Mouse (Mus musculus): ENCODE data around the gene Fcrl6.
A peak's percentile ranks its signal among the peaks of the same experiment; 100 is the strongest.

Fcrl6 gene

DNA sequence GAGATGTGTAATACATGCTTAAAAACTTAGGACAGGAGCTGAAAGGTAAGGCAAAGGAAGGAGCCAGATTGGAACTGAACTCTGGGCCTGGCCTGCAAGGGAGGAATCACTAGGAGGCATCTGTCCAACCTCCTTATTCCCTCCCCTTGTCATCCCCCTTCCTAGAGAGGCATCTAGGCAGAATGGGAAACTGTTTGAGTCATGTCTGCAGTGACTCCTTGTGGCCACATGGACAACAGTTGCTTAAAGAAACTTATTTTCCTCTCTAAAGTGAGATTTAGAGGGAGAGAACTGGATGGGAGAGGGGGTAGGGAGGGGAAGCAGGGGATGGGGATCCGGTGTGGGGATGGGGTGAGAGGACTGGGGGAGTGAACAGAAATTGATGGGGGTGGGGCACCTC is 10.4 kb upstream of the Fcrl6 start:
- DNase-seq: no peak

DNA sequence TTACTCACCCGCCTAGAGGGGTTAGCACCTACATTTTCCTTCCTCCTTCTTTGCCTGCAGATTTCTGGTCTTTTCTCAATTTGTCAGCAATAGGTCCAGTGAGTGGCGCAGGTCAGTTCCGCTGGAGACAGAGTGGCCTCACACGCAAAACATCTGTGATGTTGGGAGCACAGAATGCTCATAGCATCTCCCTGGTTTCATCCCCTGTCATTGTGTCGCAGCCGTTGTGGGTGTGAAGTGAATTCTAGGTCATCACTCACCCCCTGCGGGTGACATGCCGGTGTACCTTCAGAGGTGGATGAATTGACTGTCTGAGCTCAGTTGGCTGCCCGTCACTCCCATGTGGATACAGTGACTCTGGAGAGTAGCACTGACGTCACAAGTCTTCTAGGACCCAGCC is 9.0 kb upstream of the Fcrl6 start:
- no peak for DNase-seq

DNA sequence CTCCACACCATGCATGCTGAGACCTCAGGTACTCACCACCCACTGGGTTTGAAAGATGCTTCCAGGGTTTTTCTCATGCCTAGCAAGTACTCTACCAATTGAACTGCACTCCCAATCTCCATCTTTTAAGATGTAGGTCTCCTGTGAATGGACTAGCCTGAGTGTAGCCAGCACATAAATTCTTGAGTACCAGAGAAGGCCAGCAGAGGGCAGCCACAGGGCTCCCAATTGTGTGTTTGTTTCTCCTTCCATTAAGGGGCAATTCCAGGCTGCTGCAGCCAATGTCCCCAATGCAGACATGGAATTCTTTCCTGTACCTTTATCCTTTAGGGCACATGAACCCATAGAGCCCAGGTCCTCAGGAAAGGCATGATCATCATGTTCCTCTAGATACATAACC is 7.9 kb downstream of the Fcrl6 start:
- peak; percentile 16 to 57 for DNase-seq

DNA sequence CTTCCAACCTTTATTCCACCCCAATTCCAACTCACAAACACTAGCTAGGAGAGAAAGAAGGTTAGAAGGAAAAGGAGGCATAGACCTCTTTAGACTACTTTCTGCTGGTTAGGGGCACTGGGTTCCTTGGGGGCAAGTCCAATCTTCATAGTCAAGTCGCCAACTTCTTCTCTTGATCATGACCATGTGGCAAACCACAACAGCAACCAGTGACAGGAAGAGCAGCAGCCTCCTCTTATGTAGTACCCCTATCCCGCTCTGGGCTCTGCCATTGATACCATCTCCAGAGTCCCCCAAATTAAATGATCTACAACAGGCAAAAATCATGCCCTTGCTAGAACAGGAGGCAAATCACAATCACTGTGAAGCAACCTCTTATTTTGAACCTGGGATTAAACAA is 8.4 kb downstream of the Fcrl6 start:
- DNase-seq: no peak

DNA sequence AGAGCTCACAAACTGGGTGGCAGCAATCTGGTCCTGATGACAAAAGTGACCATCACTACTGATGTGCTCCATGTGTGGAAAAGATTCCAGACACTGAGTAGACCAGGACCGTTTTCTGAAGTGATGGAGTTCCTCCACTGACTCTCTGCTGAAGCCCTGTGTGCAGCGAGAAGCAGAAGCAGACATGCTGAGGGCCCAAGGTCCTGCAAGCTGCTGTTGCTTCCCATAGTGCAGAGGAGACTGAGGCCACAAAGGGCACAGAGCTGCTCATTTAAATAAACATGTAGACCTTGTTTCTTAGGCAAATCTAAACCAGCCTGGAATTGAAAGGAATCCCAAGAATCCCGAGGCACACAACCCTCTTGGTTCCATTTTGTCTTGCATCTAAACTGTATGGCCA is 9.0 kb downstream of the Fcrl6 start:
- no peak for DNase-seq

DNA sequence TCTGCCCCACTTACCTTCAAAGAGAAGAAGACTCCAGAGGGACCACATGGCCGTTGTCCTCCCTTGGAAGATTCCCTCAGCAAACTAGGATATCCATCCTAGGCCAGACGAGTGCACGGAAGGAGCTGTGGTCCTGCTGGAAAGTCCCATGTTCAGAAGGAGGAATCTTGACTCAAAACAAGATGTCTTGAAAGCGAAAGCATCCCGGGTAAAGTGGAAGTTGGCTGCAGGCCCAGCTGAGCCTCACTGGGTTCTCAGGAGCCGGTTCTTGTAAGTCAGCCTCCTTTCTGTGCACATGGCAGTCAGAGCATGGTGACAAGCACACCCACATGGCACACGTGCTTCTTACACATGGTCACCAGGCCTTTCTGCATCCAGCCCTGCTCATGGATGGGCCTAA is 12.0 kb downstream of the Fcrl6 start, which contains the start of gene Slamf8:
TSS of gene Slamf8 (minus strand) at position 184 of the 400 bp plus-strand sequence.
- DNase-seq: peak; percentile 3 to 33

DNA sequence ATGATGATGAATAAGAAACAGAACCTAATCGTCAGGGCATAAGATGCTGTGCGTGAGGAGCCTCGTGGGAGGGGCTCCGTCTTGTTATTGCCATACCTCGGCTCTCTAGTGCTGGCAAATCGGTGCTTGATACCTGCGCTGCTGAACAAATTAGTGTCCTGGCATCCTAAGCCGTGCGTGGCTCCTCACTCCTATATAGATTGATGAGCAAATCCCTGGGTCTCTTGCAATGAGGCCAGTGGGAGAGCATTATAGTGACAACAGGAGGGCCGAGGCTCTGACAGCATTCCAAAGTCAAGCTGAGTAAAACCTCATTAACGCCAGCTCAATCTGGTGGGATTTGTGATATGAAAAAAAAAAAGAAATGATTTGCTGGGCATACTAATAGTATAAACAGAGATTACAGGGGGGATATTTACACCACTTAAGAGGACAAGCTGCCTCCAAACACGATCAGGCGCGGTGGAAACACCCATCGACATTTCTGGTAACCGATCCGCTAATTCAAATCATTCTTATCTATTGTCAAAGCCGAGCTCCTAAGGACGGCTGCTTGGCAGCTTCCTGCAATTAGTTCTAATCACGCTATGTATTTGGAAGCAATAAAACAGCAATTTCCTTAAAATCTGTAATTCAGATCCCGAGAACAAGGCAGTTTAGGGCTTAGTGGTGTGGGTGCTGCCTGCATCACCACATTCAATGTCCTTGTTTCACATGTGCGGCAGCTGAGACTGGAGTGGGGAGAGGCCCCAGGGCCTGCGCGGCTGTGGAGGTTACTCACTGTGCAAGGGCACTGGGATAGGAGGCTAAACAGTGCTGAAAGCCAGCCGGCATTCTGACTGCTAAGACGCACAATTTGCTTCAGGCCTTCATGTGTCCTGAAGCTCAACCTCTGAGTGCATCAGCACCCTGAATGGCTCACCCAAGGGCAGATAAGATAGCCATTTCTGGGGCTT is 16.5 kb downstream of the Fcrl6 start:
- no peak for DNase-seq

DNA sequence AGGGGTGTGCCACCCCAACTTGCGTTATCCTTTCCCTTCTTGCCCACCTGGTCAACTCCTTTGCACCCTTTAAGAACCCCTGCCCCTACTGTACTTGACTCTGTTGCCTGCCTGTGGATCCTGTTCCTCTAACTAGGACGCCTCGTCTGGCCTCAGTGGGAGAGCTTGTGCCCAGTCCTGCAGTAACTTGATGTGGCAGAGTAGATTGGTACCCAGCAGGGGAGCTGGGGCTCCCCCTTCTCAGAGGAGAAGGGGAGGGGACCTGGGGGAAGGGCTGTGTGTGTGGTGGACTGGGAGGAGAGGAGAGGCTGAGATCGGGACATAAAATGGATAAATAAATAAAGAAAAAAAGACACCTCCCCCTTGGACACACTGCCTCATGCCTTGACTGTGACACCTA is 17.3 kb downstream of the Fcrl6 start:
- no peak for DNase-seq

DNA sequence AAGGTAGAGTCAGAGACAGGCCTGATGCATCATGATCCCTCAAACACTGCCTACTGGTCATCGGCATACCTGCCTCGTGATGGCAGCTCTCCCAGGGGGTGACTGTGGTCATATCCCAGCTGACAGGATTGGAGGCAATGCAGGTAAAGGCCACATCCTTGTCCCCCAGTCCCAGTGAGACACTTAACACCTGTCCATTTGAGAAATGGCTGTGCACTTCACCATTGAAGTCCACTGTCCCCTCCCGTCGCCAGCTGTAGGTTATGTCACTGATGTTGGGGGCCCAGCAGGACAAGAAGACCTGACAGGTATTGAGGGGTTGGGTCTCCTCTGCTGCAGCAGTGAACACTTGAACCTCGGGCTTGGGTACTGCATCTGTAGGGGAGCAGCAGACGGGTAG is 18.1 kb downstream of the Fcrl6 start:
- DNase-seq: no peak

DNA sequence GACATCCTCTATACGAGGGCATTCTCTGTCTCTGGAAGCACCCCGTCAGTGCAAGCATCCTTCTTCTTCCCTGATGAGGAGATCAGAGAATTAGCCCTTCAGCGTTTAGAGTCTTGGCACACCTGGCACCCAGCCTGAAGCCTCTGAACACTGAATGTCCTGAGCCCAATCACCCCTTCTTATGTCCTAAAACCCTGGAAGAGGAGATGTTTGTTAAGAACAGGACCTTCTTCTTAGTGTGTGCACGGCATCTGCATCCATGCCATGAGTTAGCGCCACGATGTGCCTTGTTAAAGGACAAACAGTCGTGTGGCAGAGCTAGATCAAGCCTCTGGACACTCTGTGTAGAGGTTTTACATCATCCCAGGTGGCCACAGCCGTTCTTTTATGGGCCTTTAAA is 19.9 kb downstream of the Fcrl6 start:
- no peak for DNase-seq

DNA sequence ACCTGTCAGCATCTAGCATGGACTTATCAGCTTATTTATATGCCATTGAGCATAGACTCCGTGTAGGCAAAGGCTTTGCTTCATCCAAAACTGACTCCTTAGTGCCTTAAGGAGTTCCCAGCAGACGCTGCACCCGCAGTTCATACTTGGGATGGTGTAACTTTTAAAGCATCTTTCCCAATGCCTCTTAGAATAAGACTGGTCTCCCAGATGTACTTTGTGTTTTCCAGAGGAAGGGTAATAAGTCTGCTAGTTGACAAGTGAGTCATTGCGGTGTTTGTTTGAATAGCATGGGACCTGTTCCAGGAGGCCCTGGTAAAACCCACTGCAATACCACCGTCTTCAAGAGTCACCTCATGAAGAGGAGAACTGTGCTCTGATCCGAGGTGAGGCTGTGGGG is 22.2 kb downstream of the Fcrl6 start:
- no peak for DNase-seq

DNA sequence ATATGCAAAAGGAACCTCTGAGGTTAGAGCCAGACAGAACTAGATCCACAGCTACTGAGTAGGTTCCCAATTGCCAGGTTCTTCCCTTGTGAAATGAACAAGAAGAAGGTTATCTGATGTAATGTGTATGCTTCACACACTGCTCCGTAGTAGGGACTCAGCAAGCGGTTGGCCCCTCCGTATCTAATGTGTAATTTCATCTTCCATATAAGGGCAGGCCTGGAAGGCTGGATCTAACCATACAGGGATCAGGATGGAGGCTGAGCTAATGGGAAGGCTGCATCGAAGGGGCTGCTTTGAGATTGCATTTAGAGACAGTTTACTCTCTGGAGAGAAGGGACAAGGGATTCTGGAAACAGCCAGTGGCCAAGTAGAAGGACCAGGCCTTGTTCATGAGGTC is 34.6 kb downstream of the Fcrl6 start:
- no peak for DNase-seq

DNA sequence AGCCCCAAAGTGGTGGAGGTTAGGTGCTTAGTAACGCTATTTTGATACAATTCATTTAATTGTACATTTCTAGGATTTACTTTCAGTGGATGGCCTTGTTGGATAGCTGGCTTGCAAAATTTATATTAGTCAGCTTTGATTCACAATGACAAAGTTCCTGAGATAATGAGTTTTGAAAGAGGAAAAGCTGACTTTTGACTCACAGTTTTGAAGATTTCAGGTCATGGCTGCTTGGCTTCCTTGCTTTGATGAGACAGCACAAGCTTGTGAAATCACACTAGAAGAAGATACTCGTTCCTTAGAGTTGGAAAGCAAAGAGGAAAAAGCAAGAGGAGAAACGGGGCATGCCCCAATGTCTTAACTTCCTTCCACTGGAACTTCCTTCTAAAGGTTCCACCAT is 36.2 kb downstream of the Fcrl6 start:
- DNase-seq: no peak

DNA sequence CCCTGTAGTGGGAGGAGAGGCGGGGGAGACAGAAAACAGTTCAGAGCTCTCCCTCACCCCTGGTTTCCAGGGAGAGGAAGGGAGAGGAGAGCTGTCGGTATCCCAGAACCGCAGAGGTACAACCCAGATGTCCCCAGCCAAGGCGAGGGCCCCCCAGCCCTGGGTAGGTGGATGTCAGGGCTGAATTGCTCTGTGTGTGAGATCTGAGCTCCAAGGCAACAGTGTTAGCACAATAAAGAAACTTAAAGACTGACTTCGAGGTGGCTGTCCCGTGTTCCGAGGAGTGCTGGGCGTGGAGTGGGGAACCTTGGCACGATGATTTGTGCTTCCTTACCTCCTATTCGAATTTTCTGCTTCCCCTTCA is 38.9 kb downstream of the Fcrl6 start:
- no peak for DNase-seq

DNA sequence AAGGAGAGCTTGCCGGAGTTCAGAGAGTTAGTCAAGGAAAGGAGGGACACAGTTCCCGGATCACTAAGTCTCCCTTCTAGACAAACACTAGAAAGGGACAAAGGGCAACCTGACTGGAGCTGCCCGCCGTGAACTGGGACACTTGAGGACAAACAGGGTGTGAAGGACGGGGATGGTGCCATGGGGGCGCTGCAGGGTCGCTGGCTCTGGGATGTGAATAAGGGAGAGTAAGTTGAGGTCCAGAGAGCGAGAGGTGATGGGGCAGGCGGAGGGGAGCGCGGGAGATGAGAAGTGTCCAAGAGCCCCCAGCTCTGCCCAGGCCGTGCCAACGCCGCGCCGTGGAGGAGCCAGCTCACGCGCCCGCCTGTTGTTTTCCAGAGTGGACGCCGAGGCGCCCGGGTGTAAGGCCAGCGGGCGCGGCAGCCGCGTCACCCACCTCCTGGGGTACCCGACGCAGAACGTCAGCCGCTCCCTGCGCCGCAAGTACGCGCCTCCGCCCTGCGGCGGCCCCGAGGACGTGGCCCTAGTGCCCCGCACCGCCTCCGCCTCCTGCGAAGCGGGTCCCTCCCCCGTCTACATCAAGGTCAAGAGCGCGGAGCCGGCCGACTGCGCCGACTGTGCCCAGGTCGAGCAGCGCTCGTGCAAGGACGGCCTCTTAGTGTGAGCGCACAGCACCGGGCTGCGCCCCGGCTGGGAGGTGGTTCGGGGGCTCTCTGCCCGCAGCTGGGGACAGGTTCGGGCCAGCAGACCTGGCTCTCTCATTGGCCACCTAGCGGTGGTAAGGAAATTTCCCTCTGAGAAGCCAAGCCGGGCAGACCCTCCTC is 39.5 kb downstream of the Fcrl6 start:
- peak; percentile 73 to 76 for DNase-seq

DNA sequence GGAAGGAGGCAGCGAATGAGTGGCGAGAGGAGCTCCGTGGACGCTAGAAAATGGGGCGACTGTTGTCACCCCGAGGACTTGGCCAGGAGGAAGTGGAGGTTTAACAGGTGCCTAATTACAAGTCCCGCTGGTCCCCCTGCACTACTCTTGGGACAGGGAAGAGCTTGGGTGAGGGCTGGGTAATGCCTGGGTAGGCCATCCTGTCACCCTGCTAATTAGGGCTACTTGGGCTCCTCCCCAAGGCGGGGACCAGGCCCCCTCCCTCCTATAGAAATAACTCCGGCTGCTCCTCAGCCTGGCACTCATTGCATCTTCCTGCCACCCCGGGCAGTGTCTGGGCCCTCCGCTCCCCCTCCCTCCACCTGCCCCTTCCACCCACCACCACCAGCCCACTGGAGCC is 46.7 kb downstream of the Fcrl6 start, which contains the start of gene Vsig8:
TSS of gene Vsig8 (plus strand) at position 301 of the 400 bp plus-strand sequence.
- DNase-seq: no peak

DNA sequence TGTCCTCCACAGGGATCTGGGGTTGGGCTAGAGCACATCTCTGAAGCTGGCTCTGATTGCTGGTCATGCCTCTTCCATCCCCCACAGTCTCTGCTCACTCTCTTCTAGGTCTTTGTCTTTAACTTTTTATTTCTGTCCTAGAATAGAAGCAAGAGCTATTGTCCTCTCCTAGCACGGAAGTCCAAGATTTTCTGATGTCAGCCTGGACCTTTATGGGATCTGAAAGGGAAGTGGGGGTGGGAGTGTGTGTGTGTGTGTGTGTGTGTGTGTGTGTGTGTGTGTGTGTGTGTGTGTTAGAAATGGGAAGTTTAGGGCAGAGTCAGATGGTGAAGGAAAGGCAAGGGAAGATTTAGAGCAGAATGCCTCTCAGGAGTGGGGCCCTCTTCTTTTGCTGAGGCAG is 49.7 kb downstream of the Fcrl6 start:
- peak in 1 of 2 experiments; percentile 11 for DNase-seq

DNA sequence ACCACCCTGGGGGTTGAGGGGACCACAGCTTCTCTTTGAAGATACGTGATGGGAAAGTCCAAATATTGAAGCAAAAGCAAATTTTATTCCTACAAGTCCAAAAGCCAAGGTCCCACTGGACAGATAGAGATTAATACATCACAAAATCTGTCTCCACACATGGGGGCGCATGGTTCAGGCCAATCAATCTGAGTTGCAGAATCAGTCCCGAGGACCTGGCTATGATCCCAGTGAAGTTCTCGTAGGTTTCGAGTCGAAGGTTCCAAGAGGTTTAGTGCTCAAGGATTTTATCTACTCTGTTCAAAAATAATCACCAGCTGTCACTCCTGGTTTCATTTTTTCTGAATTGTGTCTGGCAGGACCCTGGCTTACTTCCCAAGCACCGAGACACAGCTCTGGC is 51.3 kb downstream of the Fcrl6 start:
- DNase-seq: no peak

DNA sequence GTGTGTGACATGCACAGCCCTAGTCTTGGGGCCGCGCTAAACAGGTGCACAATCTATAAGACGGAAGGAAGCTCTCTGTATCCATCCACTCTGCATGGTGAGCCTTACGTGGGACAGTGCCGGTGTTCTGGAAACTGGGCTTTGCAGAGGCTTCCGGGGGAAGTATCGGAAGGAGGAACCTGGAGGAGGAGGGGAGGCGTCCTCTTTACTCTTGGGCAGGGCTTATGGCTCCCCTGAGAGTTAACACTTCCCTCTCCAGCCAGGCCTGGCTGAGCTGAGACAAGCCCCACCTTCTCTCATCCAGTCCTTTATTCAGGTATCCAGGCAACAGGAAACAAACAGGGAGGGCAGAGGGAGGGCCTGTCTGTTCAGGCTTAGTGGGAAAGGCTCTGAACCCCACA is 51.8 kb downstream of the Fcrl6 start:
- peak; percentile 43 to 44 for DNase-seq

DNA sequence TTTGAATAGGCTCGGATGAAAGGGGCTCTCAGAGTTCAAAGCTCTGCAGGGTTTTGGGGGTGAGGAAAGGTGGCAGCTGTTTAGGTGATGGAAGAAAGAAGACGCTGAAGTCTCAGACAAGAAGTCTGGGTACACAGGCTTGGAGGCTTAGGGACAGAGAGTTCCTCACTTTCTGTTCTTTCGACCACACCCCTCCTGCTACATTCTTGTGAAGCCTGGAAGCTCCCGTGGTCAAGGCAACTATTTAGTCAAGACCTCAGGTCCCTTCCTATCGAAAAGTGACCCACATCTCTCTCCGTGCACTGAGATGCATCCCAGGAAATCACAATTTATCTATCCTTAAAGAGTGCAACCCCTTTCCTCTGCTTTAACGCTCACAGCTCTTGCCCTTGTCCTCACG is 52.6 kb downstream of the Fcrl6 start:
- DNase-seq: no peak

DNA sequence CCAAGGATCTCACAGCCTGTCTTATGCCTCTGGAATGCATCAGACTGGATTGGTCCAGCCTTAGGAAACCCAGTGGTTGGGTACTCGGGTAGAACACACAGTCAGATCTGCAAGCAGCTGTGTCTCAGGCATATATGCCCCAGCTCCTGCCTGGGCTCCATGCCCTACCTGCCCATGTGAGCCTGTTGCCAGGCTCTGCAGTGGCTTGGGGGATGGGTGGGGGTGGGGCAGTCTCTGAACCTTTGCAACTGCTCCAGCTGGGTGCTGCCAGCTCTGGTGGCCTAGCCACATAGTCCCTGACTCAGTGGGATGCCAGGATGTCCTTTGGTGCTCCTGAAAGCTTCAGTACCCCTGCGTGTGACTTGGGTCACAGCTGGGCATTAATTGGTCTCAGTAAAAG is 53.0 kb downstream of the Fcrl6 start:
- DNase-seq: no peak

DNA sequence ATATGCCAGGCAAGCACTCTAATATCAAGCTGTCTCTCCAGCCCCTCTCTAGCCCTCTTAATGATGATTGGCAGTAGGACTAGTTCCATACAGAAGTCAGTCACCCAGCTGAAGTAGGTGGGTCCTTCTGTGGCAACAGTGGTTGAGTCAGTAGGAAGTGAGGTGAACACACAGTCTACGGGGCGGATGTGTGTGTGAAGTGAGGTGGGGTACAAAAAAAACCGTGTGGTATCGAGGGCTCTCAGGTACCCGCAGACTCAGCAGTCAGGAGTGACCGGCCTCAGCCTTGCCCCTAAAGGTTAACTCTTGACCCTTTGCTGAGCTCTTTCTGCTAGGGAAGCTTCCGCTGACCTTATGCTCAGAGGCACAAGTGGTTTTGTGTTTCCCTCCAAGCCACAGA is 53.9 kb downstream of the Fcrl6 start:
- no peak for DNase-seq

Data from kidney, adult 8-10 months (tissue).